Mouse (Mus musculus) bone marrow, adult 2 months (tissue): ENCODE data around the gene Kri1. TPM values are rescaled to one million over a fixed set of nuclear protein-coding genes. Genes with fewer than 3 reads are reported as not detected.
A peak's percentile ranks its signal among the peaks of the same experiment; 100 is the strongest.
"Not testable (repeated sequence)": the region's sequence is repeated elsewhere in the genome, so short reads cannot be mapped to it uniquely, and the experiment has no call there.

ENCODE experiments used
- H3K27ac ChIP-seq: fragments of 200-500 bp; 2 replicates; pipeline ENCODE4 v1.5.1; 2012; ENCODE audit warnings: low read depth, mild to moderate bottlenecking, control low read depth, inconsistent platforms, low read length; ENCODE audit not compliant: control insufficient read depth, poor library complexity, insufficient read depth
- H3K4me1 ChIP-seq: fragments of 200-500 bp; 2 replicates; pipeline ENCODE4 v1.6.1; 2011; ENCODE audit warnings: low read length; ENCODE audit not compliant: control insufficient read depth, insufficient read depth
- H3K4me3 ChIP-seq: fragments of 200-500 bp; replicated peaks from 2 replicates; pipeline ENCODE3; 2011; ENCODE audit warnings: mild to moderate bottlenecking, low read depth, low read length, control low read depth; ENCODE audit not compliant: control insufficient read depth
- CTCF ChIP-seq: fragments of 200-500 bp; IDR thresholded peaks from 2 replicates; pipeline ENCODE4 v1.5.1; 2011; ENCODE audit warnings: low read length, control low read depth; ENCODE audit not compliant: control insufficient read depth, insufficient read depth
- POLR2A ChIP-seq: fragments of 200-500 bp; IDR thresholded peaks from 2 replicates; pipeline ENCODE4 v1.6.1; 2011; ENCODE audit warnings: low read depth, mild to moderate bottlenecking, control low read depth, low read length, borderline replicate concordance; ENCODE audit not compliant: control insufficient read depth
- WGBS: fragments of 180-500 bp; shearing (Covaris S2); methylation state at CpG from one replicate; pipeline ENCODE4 v1.1.7; 2018; 5-methylcytosine and 5-hydroxymethylcytosine counted together
- polyA plus RNA-seq: library from polyadenylated mRNA; stranded (reverse); fragments of >200 nt; gene quantifications from 2 replicates; pipeline ENCODE4 v1.2.4, GENCODE M21; 2011; ENCODE audit warnings: low replicate concordance; ENCODE audit not compliant: missing spikeins, insufficient read depth, insufficient read length

Gene Kri1
- polyA plus RNA-seq, 1 experiment, result 105 TPM

GRCm38 (mm10) chr9:21231551-21231950 lies 56.2 kb downstream of the Kri1 start:
- no peak for TF ChIP-seq CTCF
- TF ChIP-seq POLR2A, result no peak
- Histone ChIP-seq H3K4me1 (peaks cover 7% of the 10 kb centered on the region; the same call in 1 of the 2 replicates), H3K4me3 (no peak overlapping the region), H3K27ac (no peak overlapping the region)
- 79% methylated on average over 23 of the region's 23 CpGs for WGBS

DNA sequence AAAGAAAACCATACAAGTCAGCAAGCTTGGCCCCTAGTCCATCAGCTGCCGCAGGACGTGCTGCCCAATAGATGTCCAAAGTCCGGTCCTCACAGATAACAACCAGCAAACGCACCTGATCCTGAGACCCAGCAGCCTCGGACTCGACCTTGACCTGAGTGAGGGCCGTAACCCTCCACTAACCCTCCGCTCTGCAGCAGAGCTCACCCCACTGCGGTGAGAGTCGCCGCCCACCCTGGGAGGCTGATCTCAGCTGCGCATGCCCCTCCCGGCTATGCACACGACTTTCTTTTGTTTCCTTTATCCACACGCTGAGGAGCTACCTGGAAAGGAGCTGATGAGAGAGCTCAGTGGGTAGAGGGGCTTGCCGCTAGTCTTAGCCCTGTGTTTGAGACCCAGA lies 60.4 kb downstream of the Kri1 start:
- WGBS, result 12% methylated on average over 16 of the region's 16 CpGs
- Histone ChIP-seq H3K4me1 (peaks cover 2% of the 10 kb centered on the region; the same call in 1 of the 2 replicates), H3K4me3 (peak overlapping the region; percentile 1), H3K27ac (no peak overlapping the region)
- TF ChIP-seq CTCF, result no peak
- no peak for TF ChIP-seq POLR2A

DNA sequence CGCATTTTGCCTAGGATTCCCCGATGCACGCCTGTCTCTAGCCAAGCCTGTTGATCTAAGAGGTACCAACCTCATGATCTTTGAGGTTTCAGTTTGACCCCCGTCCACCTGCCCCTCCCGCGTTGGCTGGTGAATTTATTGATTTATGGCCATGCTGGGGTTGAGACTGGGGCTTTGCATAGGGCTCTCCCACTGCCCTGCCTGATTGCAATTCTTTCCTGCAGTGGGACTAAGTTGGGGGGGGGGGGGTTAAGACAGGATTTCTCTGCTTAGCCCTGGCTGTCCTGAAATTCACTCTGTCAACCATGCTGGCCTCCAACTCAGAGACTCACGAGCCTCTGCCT lies 62.4 kb downstream of the Kri1 start:
- H3K4me1 ChIP-seq, result peaks cover 2% of the 10 kb centered on the region; the same call in 1 of the 2 replicates
- 5% methylated on average over 7 of the region's 7 CpGs for WGBS
- H3K27ac ChIP-seq, result no peak overlapping the region
- no peak for TF ChIP-seq CTCF
- no peak for TF ChIP-seq POLR2A
- peak overlapping the region; percentile 1 for H3K4me3 ChIP-seq

GRCm38 (mm10) chr9:21224576-21225414 lies 63.0 kb downstream of the Kri1 start:
- no peak for TF ChIP-seq POLR2A
- TF ChIP-seq CTCF, result no peak
- no peak overlapping the region for H3K27ac ChIP-seq
- WGBS, result 18% methylated on average over 26 of the region's 26 CpGs
- H3K4me3 ChIP-seq, result peak overlapping the region; percentile 1
- peaks cover 2% of the 10 kb centered on the region; the same call in 1 of the 2 replicates for H3K4me1 ChIP-seq

GRCm38 (mm10) chr9:21223906-21224305 lies 63.9 kb downstream of the Kri1 start:
- WGBS, result 92% methylated on average over 6 of the region's 6 CpGs
- no peak overlapping the region for H3K27ac ChIP-seq
- TF ChIP-seq CTCF (no peak), POLR2A (no peak)
- peaks cover 2% of the 10 kb centered on the region; the same call in 1 of the 2 replicates for H3K4me1 ChIP-seq
- no peak overlapping the region for H3K4me3 ChIP-seq

GRCm38 (mm10) chr9:21223490-21223889 lies 64.3 kb downstream of the Kri1 start:
- H3K4me1 ChIP-seq, H3K4me3 ChIP-seq, H3K27ac ChIP-seq: not testable (repeated sequence)
- WGBS, result 83% methylated on average over 2 of the region's 2 CpGs

Other genes with a start within 250 kb of the Kri1 start
- gene Zglp1, start 220.9 kb downstream of the Kri1 start, polyA plus RNA-seq, result not detected in 2 replicates
- 1.7 TPM in 1 of 2 replicates, not detected in the other for gene Gm49373, start 214.9 kb downstream of the Kri1 start, polyA plus RNA-seq
- gene Fdx1l, start 214.4 kb downstream of the Kri1 start, polyA plus RNA-seq, result 15.2 and 41.9 TPM in 2 replicates
- 2.5 and 4.9 TPM in 2 replicates for gene Gm38431, start 196.0 kb downstream of the Kri1 start, polyA plus RNA-seq
- gene Raver1, start 196.0 kb downstream of the Kri1 start, polyA plus RNA-seq, result 9.6 and 20.5 TPM in 2 replicates
- gene Tyk2, start 156.7 kb downstream of the Kri1 start, polyA plus RNA-seq, result 15.0 and 27.9 TPM in 2 replicates
- 29.6 and 51.1 TPM in 2 replicates for gene Cdc37, start 138.0 kb downstream of the Kri1 start, polyA plus RNA-seq
- 6.5 and 7.9 TPM in 2 replicates for gene Pde4a, start 122.3 kb downstream of the Kri1 start, polyA plus RNA-seq
- gene Keap1, start 48.6 kb downstream of the Kri1 start, polyA plus RNA-seq, result 24.7 and 35.1 TPM in 2 replicates
- gene S1pr5, start 39.5 kb downstream of the Kri1 start, polyA plus RNA-seq, result 0.65 and 1.00 TPM in 2 replicates
- 42.9 and 74.7 TPM in 2 replicates for gene Atg4d, start 22.7 kb downstream of the Kri1 start, polyA plus RNA-seq
- gene Cdkn2d, start 3.4 kb upstream of the Kri1 start, polyA plus RNA-seq, result 84.1 and 99.0 TPM in 2 replicates
- gene Ap1m2, start 24.4 kb upstream of the Kri1 start, polyA plus RNA-seq, result 1.8 TPM in 1 of 2 replicates, not detected in the other
- gene Slc44a2, start 32.7 kb upstream of the Kri1 start, polyA plus RNA-seq, result 57.3 and 106 TPM in 2 replicates
- gene Ilf3, start 79.9 kb upstream of the Kri1 start, polyA plus RNA-seq, result 24.2 and 40.1 TPM in 2 replicates
- gene Qtrt1, start 123.9 kb upstream of the Kri1 start, polyA plus RNA-seq, result 24.8 and 56.3 TPM in 2 replicates
- gene Dnm2, start 136.9 kb upstream of the Kri1 start, polyA plus RNA-seq, result 86.9 and 130 TPM in 2 replicates
- gene Tmed1, start 222.3 kb upstream of the Kri1 start, polyA plus RNA-seq, result 6.7 and 7.6 TPM in 2 replicates
- gene AB124611, start 238.2 kb upstream of the Kri1 start, polyA plus RNA-seq, result 53.1 and 110 TPM in 2 replicates